Mouse (Mus musculus) kidney, postnatal 14 days (tissue): ENCODE measurements around the gene Dock4.

ENCODE experiments used
- DNase-seq: peaks from one replicate; pipeline ENCODE4 v3.0.0; 2022; ENCODE audit warnings: mixed read lengths

Dock4 gene

GRCm38 (mm10) chr12:40445648-40446449 lies at the start of gene Dock4, which contains the start of gene Zfp277:
Gene Dock4, plus strand, starts transcription at chr12:40445952.
Gene Zfp277, minus strand, starts transcription at chr12:40445902.
- peak; percentile 100 for DNase-seq

DNA sequence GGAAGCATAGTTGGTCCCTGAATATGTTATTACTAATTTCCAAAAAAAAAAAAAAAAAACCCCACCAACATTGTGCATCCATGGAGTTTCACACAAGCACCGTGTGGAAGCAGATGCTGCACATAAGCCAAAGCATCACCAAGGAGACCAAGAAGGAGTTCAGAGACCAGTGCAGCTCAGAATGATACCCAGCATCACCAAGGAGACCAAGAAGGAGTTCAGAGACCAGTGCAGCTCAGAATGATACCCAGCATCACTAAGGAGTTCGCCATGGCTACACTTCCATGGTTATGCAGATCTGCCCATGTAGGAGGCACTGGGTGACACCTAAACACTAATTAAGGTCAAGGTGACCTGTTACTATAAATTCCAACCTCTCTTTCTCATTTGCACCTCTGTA lies 46.8 kb upstream of the Dock4 start:
- DNase-seq, result no peak

- no peak for DNase-seq
Observed at GRCm38 (mm10) chr12:40399386-40399785, 46.4 kb upstream of the Dock4 start.

DNA sequence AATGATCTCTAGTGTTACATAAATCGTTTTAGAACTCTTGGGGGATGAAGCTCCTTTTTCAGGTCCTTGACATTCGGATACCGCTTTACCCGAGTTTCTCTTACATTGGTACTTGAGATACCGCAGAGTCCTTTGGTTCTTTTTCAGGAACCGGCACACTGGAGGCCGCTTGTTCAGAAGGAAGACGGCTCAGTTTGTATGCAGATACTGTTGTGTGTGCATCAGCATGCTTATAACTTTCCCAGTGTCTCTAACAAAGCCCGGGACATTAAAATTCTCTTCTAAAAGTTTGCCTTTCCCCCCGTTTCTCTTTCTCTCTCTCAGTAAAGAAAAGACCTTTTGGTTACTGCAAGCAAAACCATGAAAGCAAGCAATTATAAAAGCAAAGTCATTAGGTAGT lies 45.9 kb upstream of the Dock4 start:
- no peak for DNase-seq

GRCm38 (mm10) chr12:40414682-40415311 lies 31.0 kb upstream of the Dock4 start:
- no peak for DNase-seq

DNA sequence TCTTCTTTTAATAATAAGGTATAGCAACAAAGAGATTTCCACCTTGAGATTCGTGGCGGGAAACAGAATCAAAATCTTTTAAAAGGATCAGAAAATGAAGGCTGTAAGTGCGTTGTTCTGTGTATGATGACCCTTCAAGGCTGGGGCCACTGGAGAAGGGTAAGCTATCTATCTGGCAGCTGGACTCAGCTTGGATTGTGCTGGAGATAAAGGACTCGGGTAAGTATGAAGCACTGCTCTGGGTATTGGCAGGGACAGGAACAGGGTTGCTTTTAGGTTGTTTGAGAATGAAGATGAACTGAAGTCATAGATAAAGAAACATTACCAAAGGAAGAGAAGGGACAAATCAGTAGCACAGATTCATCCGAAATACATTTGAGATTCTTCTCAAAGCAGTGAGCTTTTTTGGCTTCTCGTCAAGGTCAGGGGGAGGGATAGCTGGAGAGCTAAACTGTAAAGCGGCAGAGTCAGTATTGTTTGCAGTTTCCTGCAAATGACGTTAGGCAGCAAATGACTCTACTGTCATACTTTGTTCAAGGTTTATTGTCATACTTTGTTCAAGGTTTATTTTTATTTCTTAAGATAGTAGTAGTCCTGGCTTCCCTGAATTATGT lies 30.3 kb upstream of the Dock4 start:
- DNase-seq, result no peak

DNA sequence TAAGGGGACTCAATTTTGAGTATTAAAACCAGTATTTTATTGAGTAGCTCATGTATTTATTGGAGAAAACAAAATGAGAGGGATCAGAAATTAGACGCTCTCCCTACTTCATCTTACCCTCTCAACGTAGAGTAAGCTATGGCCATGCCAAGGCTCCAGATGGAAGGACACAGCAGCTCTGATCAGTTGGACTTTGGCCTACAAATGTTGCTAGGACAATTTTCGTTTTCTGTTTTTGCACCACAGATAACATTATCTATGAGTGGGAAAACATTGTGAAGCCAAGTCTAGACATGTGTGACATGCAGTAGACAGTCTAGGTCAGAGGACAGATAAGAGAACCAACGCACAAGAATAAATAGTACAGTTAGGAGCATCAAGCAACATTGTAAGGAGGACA lies 28.5 kb upstream of the Dock4 start:
- no peak for DNase-seq

DNA sequence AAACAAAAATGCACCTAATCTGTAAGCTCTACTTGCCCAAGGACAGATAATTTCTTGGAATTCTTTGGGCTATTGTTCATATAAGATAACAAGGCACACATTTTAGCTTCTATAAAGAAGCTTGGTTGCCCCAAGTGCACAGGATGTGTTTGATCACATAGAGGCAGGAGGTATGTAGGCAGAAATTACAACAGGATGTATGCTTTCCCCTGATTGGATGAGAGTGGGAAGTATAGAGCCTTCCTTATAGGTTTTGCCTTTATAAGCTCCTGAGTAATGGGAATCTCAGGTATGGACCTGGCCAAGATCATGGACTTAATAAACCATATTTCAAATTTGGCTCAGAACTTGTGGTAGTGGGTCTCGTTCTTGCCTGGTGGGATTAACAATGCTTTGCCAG lies 20.8 kb upstream of the Dock4 start:
- DNase-seq, result no peak

- DNase-seq, result no peak
Observed at GRCm38 (mm10) chr12:40427606-40428005, 18.1 kb upstream of the Dock4 start.

GRCm38 (mm10) chr12:40429976-40430375 lies 15.8 kb upstream of the Dock4 start:
- DNase-seq, result no peak

- DNase-seq, result no peak
Observed at GRCm38 (mm10) chr12:40431075-40431474, 14.7 kb upstream of the Dock4 start.

DNA sequence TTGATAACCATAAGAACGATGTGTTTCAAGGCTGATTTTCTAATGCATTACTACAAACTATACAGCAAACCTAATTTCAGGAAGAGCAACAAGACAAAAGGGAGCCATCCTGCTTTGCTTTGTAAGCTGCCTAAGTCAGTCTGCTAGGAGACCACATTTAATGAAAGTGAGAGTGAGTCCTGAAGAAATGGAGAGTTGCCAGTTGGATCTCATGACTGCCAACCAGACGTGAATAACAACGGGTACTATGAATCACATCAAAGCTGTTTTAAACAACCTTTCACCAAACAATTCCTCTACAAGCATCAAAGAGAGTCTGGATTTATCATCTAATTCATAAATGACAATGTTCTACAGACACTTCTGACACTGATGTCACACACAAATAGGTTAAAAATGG lies 11.7 kb upstream of the Dock4 start:
- peak; percentile 36 for DNase-seq

GRCm38 (mm10) chr12:40438049-40438448 lies 7.7 kb upstream of the Dock4 start:
- no peak for DNase-seq

GRCm38 (mm10) chr12:40445206-40445605 lies 546 bp upstream of the Dock4 start:
- no peak for DNase-seq

DNA sequence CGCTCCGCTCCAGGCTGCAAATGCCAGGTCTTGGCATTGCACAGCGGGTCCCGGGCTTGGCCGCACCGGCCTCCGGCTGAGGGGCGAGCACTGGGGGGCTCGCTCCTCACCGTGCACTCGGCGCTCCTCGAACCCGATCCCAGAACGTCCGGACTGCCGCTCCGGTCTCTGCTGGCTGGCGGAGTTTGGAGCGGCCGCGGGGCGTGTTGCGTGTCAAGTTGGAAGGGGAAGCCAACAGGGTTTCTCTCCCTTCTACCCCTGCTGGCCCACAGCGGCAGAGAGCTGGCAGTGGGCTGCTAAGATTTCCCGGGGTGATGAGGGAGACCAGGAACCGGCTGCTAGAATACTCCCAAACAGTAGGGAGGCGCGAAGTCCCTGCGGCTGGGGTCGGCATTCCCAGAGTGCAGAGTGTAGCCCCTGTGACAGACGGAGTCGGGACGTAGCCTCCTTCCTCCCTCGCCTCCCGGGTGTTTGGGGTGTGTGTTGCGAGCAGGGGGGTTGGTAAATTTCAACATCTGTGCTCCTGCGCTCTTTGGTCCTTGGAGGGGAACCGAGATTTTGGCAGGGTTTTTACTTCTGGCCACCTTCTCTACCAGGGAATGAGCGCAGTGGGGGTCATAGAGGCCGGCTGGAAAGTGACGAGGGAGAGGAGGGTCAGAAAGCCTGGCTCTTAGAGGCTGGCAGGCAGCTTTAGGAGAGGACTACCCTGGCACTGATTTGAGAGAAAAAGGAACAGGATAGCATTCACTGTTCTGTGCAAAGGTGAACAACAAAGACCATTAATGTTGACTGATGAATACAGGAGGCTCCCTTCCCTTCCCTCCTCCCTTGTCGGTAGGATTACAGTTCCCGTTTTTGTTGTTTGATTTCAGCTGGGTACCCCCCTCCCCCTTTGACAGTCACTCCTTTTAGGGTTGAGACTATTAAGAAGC lies 964 bp downstream of the Dock4 start:
- peak; percentile 51 for DNase-seq

DNA sequence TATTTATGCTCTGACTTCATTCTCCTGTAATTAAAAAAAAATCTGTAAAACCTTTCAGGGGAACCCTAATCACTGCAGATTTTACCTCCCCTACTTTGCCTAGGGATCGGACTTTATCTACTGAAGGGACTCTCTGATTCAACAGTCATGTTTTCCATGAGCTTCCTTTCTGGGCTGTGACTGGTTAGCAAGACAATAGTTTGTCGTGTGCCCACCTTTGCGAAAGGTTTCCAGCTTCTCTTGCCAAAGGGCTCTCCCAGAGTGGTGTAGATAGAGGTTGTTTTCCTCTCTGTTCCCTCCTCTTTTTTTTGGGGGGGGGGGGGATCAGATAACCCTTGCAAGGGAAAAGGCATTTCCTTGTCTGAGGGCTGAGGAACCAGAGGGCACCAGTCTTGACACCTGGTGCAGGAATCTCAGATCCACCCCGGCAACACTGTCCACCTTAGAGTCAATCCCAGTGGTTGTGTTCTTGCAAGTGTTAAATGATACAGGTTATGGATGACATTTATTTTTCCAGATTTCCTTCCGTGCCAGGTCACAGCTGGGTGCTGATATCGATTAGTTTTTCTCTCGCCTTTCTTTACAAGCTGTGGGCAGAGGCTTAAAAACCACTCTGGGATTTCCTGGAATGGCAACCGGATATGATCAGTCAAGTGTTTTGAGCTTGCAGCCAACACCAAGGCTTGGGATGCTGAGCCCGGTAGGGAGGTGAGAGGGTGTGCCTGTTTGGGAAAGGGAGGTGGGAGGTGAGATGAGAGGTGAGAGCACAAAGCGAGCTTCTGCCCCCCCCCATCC lies 2.0 kb downstream of the Dock4 start:
- no peak for DNase-seq

- DNase-seq, result no peak
Observed at GRCm38 (mm10) chr12:40449119-40449795, 3.5 kb downstream of the Dock4 start.

GRCm38 (mm10) chr12:40456517-40456916 lies 10.8 kb downstream of the Dock4 start:
- no peak for DNase-seq

DNA sequence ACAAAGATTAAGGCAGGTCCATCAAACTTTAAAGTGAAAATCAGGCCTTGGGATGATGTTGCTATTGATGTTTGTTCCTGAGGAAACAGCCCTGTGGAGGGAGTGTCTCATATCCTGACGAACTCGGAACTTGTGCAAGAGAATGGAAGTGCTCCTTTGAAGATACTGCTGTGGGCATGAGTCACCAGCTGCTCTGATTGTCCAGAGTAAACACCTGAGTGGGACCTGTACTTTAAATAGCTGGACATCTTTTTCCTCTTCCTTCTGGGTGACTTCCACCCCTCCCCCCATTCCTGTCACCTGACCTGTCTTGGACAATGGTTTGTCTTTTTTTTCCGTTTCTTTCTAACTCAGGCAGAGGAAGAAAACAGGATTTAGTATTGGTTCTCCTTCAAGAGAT lies 13.2 kb downstream of the Dock4 start:
- DNase-seq, result peak; percentile 73

GRCm38 (mm10) chr12:40459673-40460265 lies 14.0 kb downstream of the Dock4 start:
- DNase-seq, result no peak

- DNase-seq, result peak; percentile 60
Observed at GRCm38 (mm10) chr12:40462693-40463235, 17.0 kb downstream of the Dock4 start.
